Mouse (Mus musculus) intestine, embryonic 15.5 days (tissue): Measurements from ENCODE around the gene Cep19. TPM values are rescaled to one million over a fixed set of nuclear protein-coding genes. Genes with fewer than 3 reads are reported as not detected.

Source experiments
- ATAC-seq: fragments of 200-750 bp; cut with Nextera tagmentation; 2 replicates; pipeline ENCODE4 v1.8.0; 2017; ENCODE audit warnings: moderate TSS enrichment, moderate library complexity
- H3K27ac ChIP-seq: fragments of 300-500 bp; sonication (generic); 2 replicates; pipeline ENCODE4 v1.5.1; 2015; ENCODE audit warnings: mild to moderate bottlenecking, inconsistent platforms
- H3K27me3 ChIP-seq: fragments of 300-500 bp; sonication (generic); replicated peaks from 2 replicates; pipeline ENCODE4 v1.6.1; 2015; ENCODE audit warnings: inconsistent platforms
- H3K36me3 ChIP-seq: fragments of 300-500 bp; sonication (generic); 2 replicates; pipeline ENCODE4 v1.6.1; 2015; ENCODE audit warnings: inconsistent platforms
- H3K4me1 ChIP-seq: fragments of 300-500 bp; sonication (generic); replicated peaks from 2 replicates; pipeline ENCODE4 v1.6.1; 2015; ENCODE audit warnings: inconsistent platforms
- H3K4me2 ChIP-seq: fragments of 300-500 bp; sonication (generic); replicated peaks from 2 replicates; pipeline ENCODE4 v1.6.1; 2015; ENCODE audit warnings: mild to moderate bottlenecking, inconsistent platforms
- H3K4me3 ChIP-seq: fragments of 300-500 bp; sonication (generic); replicated peaks from 2 replicates; pipeline ENCODE4 v1.5.1; 2015; ENCODE audit warnings: inconsistent platforms
- H3K9ac ChIP-seq: fragments of 300-500 bp; sonication (generic); 2 replicates; pipeline ENCODE4 v1.6.1; 2015; ENCODE audit warnings: inconsistent platforms
- H3K9me3 ChIP-seq: fragments of 300-500 bp; sonication (generic); 2 replicates; pipeline ENCODE4 v1.6.1; 2016; ENCODE audit warnings: inconsistent platforms
- WGBS: fragments of 180-500 bp; shearing (Covaris S2); methylation state at CpG from one replicate; pipeline ENCODE4 v1.1.7; 2015; 5-methylcytosine and 5-hydroxymethylcytosine counted together
- polyA plus RNA-seq: library from polyadenylated mRNA; unstranded; fragments of >200 nt; fragmentation: Nextera tagmentation; extraction: Ambion mirVana; gene quantifications from 2 replicates; pipeline ENCODE4 v1.2.1, GENCODE M21; 2015

Cep19 gene
- polyA plus RNA-seq, 1 experiment from 2014 or later = 29.4 TPM

GRCm38 (mm10) chr16:32110951-32111699 is 11.5 kb downstream of the Cep19 start:
- H3K4me3 ChIP-seq = no peak overlapping the region
- WGBS = 69% methylated on average over 15 of the region's 15 CpGs
- no peak overlapping the region for H3K9ac ChIP-seq
- H3K27ac ChIP-seq = no peak overlapping the region
- no peaks in the 10 kb centered on the region for H3K9me3 ChIP-seq
- no peak overlapping the region for H3K4me2 ChIP-seq
- H3K36me3 ChIP-seq = 0 out of 2 replicates have a peak, but pooled peaks cover 2% of the 10 kb centered on the region
- no peaks in the 10 kb centered on the region for H3K27me3 ChIP-seq
- ATAC-seq = no peak
- H3K4me1 ChIP-seq = no peaks in the 10 kb centered on the region

DNA sequence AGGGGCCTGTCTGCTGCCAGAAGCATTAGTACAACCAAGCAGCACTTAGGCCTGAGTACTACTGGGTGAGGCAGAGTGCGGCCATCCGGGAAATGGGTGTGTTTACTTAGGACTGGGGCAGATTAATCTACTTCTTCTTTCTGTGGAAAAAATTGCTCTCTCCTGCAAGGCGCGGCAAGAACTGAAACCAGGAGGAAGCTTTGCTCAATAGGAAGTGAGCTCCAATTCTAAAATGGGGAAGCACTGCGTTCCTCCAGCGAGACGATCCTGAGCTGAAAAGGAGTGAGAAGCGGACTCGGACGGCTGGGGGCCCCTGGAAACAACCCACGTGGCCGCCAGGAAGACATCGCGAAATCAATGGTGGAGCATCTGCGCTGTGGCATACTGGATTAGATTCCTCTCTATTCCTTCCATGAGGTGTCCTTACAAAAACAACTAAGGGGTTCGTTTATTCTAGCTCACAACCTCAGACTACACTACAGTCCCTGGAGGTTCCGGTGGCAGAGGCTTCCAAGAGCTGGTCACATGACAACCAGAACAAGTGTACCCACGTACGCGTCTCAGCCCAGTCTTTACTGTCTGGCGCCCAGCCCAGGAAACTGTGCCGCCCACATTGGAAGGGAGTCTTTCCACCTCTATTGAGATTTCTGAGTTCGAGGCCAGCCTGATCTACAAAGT is 14.1 kb downstream of the Cep19 start:
- H3K27me3 ChIP-seq = no peaks in the 10 kb centered on the region
- H3K4me3 ChIP-seq = no peak overlapping the region
- peak overlapping the region; percentile 7; the same call in 1 of the 2 replicates for H3K27ac ChIP-seq
- H3K36me3 ChIP-seq = no peaks in the 10 kb centered on the region
- no peak overlapping the region for H3K4me2 ChIP-seq
- H3K9ac ChIP-seq = no peak overlapping the region
- H3K9me3 ChIP-seq = no peaks in the 10 kb centered on the region
- no peaks in the 10 kb centered on the region for H3K4me1 ChIP-seq
- 0 out of 2 replicates have a peak, but pooled peaks have one; percentile 45 for ATAC-seq
- 64% methylated on average over 23 of the region's 23 CpGs for WGBS

DNA sequence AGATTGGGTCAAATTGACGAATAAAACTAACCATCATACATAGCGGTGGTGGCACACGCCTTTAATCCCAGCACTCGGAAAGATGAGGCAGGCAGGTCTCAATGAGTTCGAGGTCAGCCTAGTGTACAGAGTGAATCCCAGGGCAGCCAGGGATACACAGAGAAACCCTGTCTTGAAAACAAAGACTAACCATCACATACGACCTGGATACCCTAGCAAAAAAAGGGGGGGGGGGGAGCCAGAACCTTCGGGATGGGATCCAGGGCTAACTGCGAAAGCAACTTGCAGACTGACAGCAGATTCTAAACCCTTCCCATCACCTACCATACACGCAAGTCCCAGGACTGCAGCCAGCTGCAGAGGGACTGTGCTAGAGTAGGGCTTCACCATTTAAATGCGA is 14.8 kb downstream of the Cep19 start:
- no peak for ATAC-seq
- WGBS = 83% methylated on average over 10 of the region's 10 CpGs

DNA sequence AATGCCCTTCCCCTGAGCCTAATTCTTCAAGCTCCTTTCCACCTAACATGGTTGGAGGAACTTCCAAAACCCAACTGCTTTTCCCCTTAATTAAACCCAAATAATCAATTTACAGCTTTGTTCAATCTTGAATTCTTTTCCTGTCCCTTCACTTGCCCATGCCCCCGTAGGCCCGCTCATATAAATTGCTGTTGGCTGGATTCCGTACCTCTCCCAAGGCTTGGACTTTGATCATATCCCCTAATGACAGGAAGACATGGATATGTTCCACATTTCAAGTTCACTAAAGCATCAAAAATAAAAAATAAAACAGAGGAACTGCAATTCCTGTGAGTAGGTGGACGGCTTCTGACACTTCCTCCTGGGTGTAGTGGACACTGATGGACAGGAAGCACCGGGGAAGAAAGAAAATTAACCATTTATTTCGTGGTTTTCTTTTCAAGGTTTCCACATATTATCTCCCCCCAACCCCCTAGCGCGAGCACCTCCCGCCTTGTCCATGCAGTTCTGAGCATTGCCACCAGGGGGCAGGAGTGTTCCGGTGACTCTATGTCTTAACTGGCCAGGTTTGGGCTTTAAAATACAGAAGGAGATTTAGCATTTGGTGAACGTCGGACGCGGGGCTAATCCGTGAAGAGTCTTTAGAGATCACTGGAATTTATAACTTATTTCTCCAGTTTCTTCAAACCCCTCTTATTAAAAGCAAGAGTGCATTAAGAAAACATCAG is 15.5 kb downstream of the Cep19 start:
- ATAC-seq = peak; percentile 67
- no peak overlapping the region for H3K4me3 ChIP-seq
- H3K4me1 ChIP-seq = no peaks in the 10 kb centered on the region
- H3K27ac ChIP-seq = no peak overlapping the region
- peak overlapping the region; percentile 9; the same call in 1 of the 2 replicates for H3K4me2 ChIP-seq
- H3K27me3 ChIP-seq = no peaks in the 10 kb centered on the region
- no peaks in the 10 kb centered on the region for H3K36me3 ChIP-seq
- 14% methylated on average over 15 of the region's 15 CpGs for WGBS
- no peaks in the 10 kb centered on the region for H3K9me3 ChIP-seq
- no peak overlapping the region for H3K9ac ChIP-seq

More for the DNA sequence above, 14.8 kb downstream of the Cep19 start:
- H3K9ac ChIP-seq = no peak overlapping the region
- no peaks in the 10 kb centered on the region for H3K4me1 ChIP-seq
- no peaks in the 10 kb centered on the region for H3K36me3 ChIP-seq
- no peak overlapping the region for H3K4me2 ChIP-seq
- no peak overlapping the region for H3K27ac ChIP-seq
- no peaks in the 10 kb centered on the region for H3K27me3 ChIP-seq
- H3K9me3 ChIP-seq = no peaks in the 10 kb centered on the region
- H3K4me3 ChIP-seq = no peak overlapping the region

GRCm38 (mm10) chr16:32115781-32116180 is 16.2 kb downstream of the Cep19 start:
- Histone ChIP-seq H3K4me3 (no peak overlapping the region), H3K9me3 (no peaks in the 10 kb centered on the region)
- 56% methylated on average over 6 of the region's 6 CpGs for WGBS

DNA sequence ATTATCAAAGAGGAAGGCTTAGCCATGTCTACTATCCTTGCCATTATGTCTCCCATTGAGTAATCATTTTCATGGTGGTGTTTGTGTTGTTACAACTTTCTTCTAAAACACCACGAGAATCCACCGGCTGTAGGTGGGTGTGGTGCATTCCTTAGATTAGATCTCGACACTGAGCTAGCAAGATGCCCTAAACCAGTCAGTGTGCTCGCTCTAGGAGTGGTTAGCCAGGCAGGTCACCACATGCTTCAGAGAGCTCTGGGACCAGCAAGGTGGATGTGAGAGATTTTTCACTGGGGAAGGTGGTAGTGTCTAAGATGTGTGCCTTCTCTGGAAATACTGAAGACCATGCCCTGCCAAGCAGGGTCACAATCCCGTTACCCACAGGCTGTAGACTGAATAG is 16.6 kb downstream of the Cep19 start:
- H3K27ac ChIP-seq = no peak overlapping the region
- 24% methylated on average over 5 of the region's 5 CpGs for WGBS
- ATAC-seq = 0 out of 2 replicates have a peak, but pooled peaks have one; percentile 39

More at GRCm38 (mm10) chr16:32115781-32116180, 16.2 kb downstream of the Cep19 start:
- no peak; the same call in 1 of the 2 replicates for ATAC-seq
- H3K9ac ChIP-seq = no peak overlapping the region
- H3K27me3 ChIP-seq = no peaks in the 10 kb centered on the region
- H3K4me1 ChIP-seq = no peaks in the 10 kb centered on the region
- H3K27ac ChIP-seq = no peak overlapping the region
- H3K4me2 ChIP-seq = no peak overlapping the region
- no peaks in the 10 kb centered on the region for H3K36me3 ChIP-seq

GRCm38 (mm10) chr16:32120454-32120853 is 20.9 kb downstream of the Cep19 start:
- H3K36me3 ChIP-seq = no peaks in the 10 kb centered on the region
- H3K4me3 ChIP-seq = no peak overlapping the region
- H3K4me1 ChIP-seq = no peaks in the 10 kb centered on the region
- no peak overlapping the region for H3K9ac ChIP-seq
- no peaks in the 10 kb centered on the region for H3K9me3 ChIP-seq
- ATAC-seq = no peak
- no peaks in the 10 kb centered on the region for H3K27me3 ChIP-seq
- H3K27ac ChIP-seq = no peak overlapping the region
- WGBS = 76% methylated on average over 3 of the region's 3 CpGs
- no peak overlapping the region for H3K4me2 ChIP-seq

More for the DNA sequence above, 16.6 kb downstream of the Cep19 start:
- no peak overlapping the region for H3K9ac ChIP-seq
- H3K36me3 ChIP-seq = no peaks in the 10 kb centered on the region
- H3K27me3 ChIP-seq = no peaks in the 10 kb centered on the region
- no peak overlapping the region for H3K4me3 ChIP-seq
- H3K4me1 ChIP-seq = no peaks in the 10 kb centered on the region
- no peaks in the 10 kb centered on the region for H3K9me3 ChIP-seq
- no peak overlapping the region for H3K4me2 ChIP-seq

DNA sequence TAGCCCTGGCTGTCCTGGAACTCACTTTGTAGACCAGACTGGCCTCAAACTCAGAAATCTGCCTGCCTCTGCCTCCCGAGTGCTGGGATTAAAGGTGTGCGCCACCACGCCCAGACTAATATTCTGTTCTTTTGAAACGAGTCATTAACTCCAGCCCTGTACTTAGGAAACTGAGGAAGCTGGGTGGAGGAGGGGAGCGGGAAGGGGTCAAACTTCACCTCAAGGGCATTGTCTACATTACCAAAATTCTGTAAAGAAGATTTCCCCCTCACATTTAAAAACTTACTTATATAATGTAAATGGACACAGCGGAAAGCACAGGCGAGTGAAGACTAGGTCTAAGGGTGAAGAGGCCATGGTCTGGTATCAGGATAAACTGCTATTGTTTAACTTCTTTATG is 24.4 kb downstream of the Cep19 start:
- no peak overlapping the region for H3K4me2 ChIP-seq
- H3K27ac ChIP-seq = no peak overlapping the region
- H3K9ac ChIP-seq = no peak overlapping the region
- no peaks in the 10 kb centered on the region for H3K4me1 ChIP-seq
- no peaks in the 10 kb centered on the region for H3K36me3 ChIP-seq
- ATAC-seq = no peak
- WGBS = 87% methylated on average over 7 of the region's 7 CpGs
- no peak overlapping the region for H3K4me3 ChIP-seq
- no peaks in the 10 kb centered on the region for H3K27me3 ChIP-seq
- H3K9me3 ChIP-seq = no peaks in the 10 kb centered on the region

DNA sequence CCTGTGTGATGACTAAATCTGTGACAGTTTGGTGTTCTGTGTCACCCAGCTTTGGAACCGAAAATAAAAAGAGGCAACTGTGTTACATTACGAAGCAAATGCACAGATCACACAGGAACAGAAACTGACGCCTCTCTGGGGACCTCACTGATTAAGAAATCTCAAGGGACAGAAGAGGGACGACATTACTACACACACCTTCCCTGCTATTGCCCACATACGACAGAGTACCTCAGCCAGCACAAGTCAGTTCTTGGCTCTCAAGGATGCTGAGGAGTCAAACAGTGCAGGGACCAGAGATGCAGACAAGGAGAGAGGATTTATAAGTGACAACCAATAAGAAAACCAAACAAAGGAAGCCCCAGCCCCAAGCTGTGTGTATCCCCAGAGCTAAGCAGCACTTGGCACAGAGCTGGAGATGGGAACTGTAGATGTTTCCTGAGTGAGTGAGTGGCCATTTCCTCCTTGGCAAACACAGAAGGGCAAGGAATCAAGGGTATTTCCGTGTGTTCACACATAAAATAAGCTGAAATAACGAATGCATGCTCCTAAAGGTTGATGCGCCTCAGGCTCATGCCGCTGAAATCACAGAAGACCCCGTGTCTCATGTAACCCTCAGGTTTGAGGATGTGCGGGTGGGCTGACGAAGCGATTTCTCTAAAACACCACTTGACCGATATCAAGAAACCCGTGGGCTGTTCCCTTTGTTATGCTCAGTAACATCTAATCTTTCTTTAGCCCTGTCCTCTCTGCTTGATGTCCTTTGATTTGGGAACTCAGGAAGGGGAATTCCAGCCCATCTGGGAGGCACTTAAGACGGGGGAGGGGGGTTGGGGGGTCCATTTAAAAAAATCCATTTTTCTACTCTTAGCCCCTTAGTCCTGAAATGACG is 25.1 kb downstream of the Cep19 start:
- H3K4me1 ChIP-seq = no peaks in the 10 kb centered on the region
- no peaks in the 10 kb centered on the region for H3K9me3 ChIP-seq
- no peak for ATAC-seq
- H3K4me3 ChIP-seq = no peak overlapping the region
- H3K9ac ChIP-seq = no peak overlapping the region
- no peak overlapping the region for H3K27ac ChIP-seq
- H3K36me3 ChIP-seq = no peaks in the 10 kb centered on the region
- no peak overlapping the region for H3K4me2 ChIP-seq
- H3K27me3 ChIP-seq = no peaks in the 10 kb centered on the region
- WGBS = 65% methylated on average over 17 of the region's 17 CpGs

- Histone ChIP-seq H3K4me3 (no peak overlapping the region), H3K9ac (no peak overlapping the region), H3K4me2 (no peak overlapping the region), H3K36me3 (no peaks in the 10 kb centered on the region), H3K27me3 (no peaks in the 10 kb centered on the region), H3K27ac (no peak overlapping the region), H3K4me1 (no peaks in the 10 kb centered on the region), H3K9me3 (no peaks in the 10 kb centered on the region)
- no peak for ATAC-seq
- 89% methylated on average over 3 of the region's 3 CpGs for WGBS
These were observed 25.8 kb downstream of the Cep19 start for GRCm38 (mm10) chr16:32125364-32125763.

- Histone ChIP-seq H3K9me3 (no peaks in the 10 kb centered on the region), H3K4me3 (no peak overlapping the region), H3K9ac (no peak overlapping the region), H3K27me3 (no peaks in the 10 kb centered on the region), H3K4me1 (no peaks in the 10 kb centered on the region), H3K27ac (no peak overlapping the region), H3K4me2 (no peak overlapping the region), H3K36me3 (no peaks in the 10 kb centered on the region)
- WGBS = 78% methylated on average over 4 of the region's 4 CpGs
- no peak for ATAC-seq
These were observed 27.4 kb downstream of the Cep19 start for GRCm38 (mm10) chr16:32127046-32127445.
